Mouse (Mus musculus): ENCODE measurements around the gene Ifrd2. TPM values are rescaled to one million over a fixed set of nuclear protein-coding genes. Genes with fewer than 3 reads are reported as not detected.

Gene Ifrd2
- total and polyA plus RNA-seq, 2 experiments from 2014 or later = 6.5 to 8.4 TPM

DNA sequence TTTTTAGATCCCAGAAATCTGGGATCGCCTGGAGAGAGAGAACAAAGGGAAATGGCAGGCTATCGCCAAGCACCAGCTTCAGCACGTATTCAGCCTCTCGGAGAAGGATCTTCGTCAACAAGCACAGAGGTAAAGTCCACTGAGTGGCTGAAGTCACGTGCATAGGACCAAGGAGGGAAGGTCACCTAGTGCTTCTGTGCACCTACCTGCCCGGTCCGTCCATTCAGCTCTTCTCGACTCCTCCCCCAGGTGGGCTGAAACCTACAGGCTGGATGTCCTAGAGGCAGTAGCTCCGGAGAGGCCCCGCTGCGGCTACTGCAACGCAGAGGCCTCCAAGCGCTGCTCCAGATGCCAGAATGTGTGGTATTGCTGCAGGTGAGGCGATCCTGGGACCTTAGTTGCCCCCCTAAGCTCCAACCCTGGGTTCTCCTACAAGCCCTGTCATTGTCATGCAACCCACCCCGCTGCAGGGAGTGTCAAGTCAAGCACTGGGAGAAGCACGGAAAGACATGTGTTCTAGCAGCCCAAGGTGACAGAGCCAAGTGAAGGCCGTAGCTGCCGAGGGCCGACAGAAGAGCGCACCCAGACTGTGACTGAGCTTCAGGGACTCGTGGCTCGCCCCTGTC is 36.8 kb upstream of the Ifrd2 start:
- no peak overlapping the region for H3K9ac ChIP-seq (replicated peaks; ENCODE audit: low read length, poor library complexity, severe bottlenecking)

DNA sequence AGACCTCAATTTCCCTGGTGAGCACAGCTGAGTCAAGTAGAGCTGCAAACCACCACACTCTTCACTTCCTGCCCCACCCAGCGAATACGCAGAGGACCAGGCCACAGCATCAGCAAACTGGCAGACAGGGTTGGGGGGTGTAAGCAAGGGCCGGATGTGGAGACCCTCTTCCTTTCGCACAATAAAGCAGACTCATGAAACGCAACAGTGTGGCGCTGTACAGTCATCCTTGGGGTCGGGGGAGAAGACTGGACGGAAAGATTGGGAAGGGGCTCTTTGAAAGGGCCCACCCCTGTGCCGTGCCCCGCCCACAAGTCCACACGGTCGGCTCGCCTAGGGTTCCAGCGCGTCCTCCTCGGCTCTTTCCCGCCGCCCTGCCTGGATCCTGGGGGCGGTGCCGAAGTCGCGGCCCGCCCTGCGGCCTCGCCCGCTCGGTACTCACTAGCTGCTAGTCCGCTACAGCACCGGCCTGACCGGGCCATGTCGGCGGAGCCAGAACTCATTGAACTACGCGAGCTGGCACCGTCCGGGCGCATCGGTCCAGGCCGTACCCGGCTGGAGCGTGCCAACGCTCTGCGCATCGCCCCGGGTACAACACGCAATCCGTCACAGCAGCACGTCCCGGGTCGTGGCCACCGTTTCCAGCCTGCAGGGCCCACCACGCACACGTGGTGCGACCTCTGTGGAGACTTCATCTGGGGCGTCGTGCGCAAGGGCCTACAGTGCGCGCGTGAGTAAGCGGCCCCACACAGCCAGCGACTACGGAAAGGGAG is 36.1 kb upstream of the Ifrd2 start, which contains the start of gene Rassf1:
Rassf1 (plus strand) TSS at position 439 of the 773 bp plus-strand sequence.
- H3K27ac ChIP-seq (ENCODE audit: low read depth, low read length) = no peak within 1 kb of the TSS
- no peaks in the 10 kb centered on the region for H3K9me3 ChIP-seq (ENCODE audit: low read length)
- H3K4me2 ChIP-seq (ENCODE audit: low read depth, low read length, poor library complexity, severe bottlenecking) = peak within 1 kb of the TSS; percentile 56
- TF ChIP-seq CTCF (IDR thresholded peaks at IDR 0.05) = no peak
- no peak for ATAC-seq (ENCODE audit: low FRiP score)
- H3K27me3 ChIP-seq (ENCODE audit: insufficient read depth, low read length) = peaks cover 28% of the 10 kb centered on the region
- H3K9ac ChIP-seq (replicated peaks; ENCODE audit: low read length, poor library complexity, severe bottlenecking) = peak within 1 kb of the TSS; percentile 51
- no peak for DNase-seq (ENCODE audit: low spot score)
- H3K4me1 ChIP-seq (ENCODE audit: insufficient read depth, low read length) = peaks cover 11% of the 10 kb centered on the region; the same call in 1 of the 2 replicates
- no peaks in the 10 kb centered on the region for H3K36me3 ChIP-seq (ENCODE audit: insufficient read depth, low read length)
- H3K4me3 ChIP-seq (ENCODE audit: low read depth, low read length) = peak within 1 kb of the TSS; percentile 30
- WGBS = 4% methylated on average over 62 of the region's 63 CpGs

More for the DNA sequence above, 36.8 kb upstream of the Ifrd2 start:
- H3K4me3 ChIP-seq (ENCODE audit: low read depth, low read length) = no peak overlapping the region
- H3K4me2 ChIP-seq (ENCODE audit: low read depth, low read length, poor library complexity, severe bottlenecking) = peak overlapping the region; percentile 56
- H3K36me3 ChIP-seq (ENCODE audit: insufficient read depth, low read length) = no peaks in the 10 kb centered on the region
- H3K27me3 ChIP-seq (ENCODE audit: insufficient read depth, low read length) = peaks cover 28% of the 10 kb centered on the region
- 38% methylated on average over 23 of the region's 23 CpGs for WGBS
- no peak overlapping the region for H3K27ac ChIP-seq (ENCODE audit: low read depth, low read length)
- no peaks in the 10 kb centered on the region for H3K9me3 ChIP-seq (ENCODE audit: low read length)
- DNase-seq (ENCODE audit: low spot score) = no peak
- ATAC-seq (ENCODE audit: low FRiP score) = no peak
- H3K4me1 ChIP-seq (ENCODE audit: insufficient read depth, low read length) = peaks cover 11% of the 10 kb centered on the region; the same call in 1 of the 2 replicates
- TF ChIP-seq CTCF (IDR thresholded peaks at IDR 0.05) = no peak

GRCm38 (mm10) chr9:107551890-107552355 is 35.5 kb upstream of the Ifrd2 start:
- peaks cover 7% of the 10 kb centered on the region; the same call in 1 of the 2 replicates for H3K4me1 ChIP-seq (ENCODE audit: insufficient read depth, low read length)
- no peak overlapping the region for H3K27ac ChIP-seq (ENCODE audit: low read depth, low read length)
- peak overlapping the region; percentile 30 for H3K4me3 ChIP-seq (ENCODE audit: low read depth, low read length)
- ATAC-seq (ENCODE audit: low FRiP score) (no peak), DNase-seq (ENCODE audit: low spot score) (no peak)
- WGBS = 16% methylated on average over 8 of the region's 8 CpGs
- H3K27me3 ChIP-seq (ENCODE audit: insufficient read depth, low read length) = peaks cover 28% of the 10 kb centered on the region
- H3K4me2 ChIP-seq (ENCODE audit: low read depth, low read length, poor library complexity, severe bottlenecking) = peak overlapping the region; percentile 56; the same call in 1 of the 2 replicates
- H3K36me3 ChIP-seq (ENCODE audit: insufficient read depth, low read length) = no peaks in the 10 kb centered on the region
- no peak overlapping the region for H3K9ac ChIP-seq (replicated peaks; ENCODE audit: low read length, poor library complexity, severe bottlenecking)
- no peak for TF ChIP-seq CTCF (IDR thresholded peaks at IDR 0.05)
- H3K9me3 ChIP-seq (ENCODE audit: low read length) = no peaks in the 10 kb centered on the region

GRCm38 (mm10) chr9:107552690-107553393 is 34.6 kb upstream of the Ifrd2 start:
- Histone ChIP-seq H3K36me3 (ENCODE audit: insufficient read depth, low read length) (peaks cover 6% of the 10 kb centered on the region), H3K4me3 (ENCODE audit: low read depth, low read length) (no peak overlapping the region), H3K27ac (ENCODE audit: low read depth, low read length) (no peak overlapping the region), H3K9me3 (ENCODE audit: low read length) (no peaks in the 10 kb centered on the region), H3K9ac (replicated peaks; ENCODE audit: low read length, poor library complexity, severe bottlenecking) (no peak overlapping the region), H3K4me1 (ENCODE audit: insufficient read depth, low read length) (no peaks in the 10 kb centered on the region; the same call in 1 of the 2 replicates), H3K27me3 (ENCODE audit: insufficient read depth, low read length) (peaks cover 28% of the 10 kb centered on the region), H3K4me2 (ENCODE audit: low read depth, low read length, poor library complexity, severe bottlenecking) (no peak overlapping the region)
- 80% methylated on average over 5 of the region's 5 CpGs for WGBS
- TF ChIP-seq CTCF (IDR thresholded peaks at IDR 0.05) = no peak
- ATAC-seq (ENCODE audit: low FRiP score) (no peak), DNase-seq (ENCODE audit: low spot score) (no peak)

- peaks cover 15% of the 10 kb centered on the region for H3K36me3 ChIP-seq (ENCODE audit: insufficient read depth, low read length)
- H3K4me1 ChIP-seq (ENCODE audit: insufficient read depth, low read length) = no peaks in the 10 kb centered on the region; the same call in 1 of the 2 replicates
Measured at GRCm38 (mm10) chr9:107553541-107554318, 33.7 kb upstream of the Ifrd2 start.

More at GRCm38 (mm10) chr9:107553541-107554318, 33.7 kb upstream of the Ifrd2 start:
- Histone ChIP-seq H3K27ac (ENCODE audit: low read depth, low read length) (peak overlapping the region; percentile 78), H3K4me2 (ENCODE audit: low read depth, low read length, poor library complexity, severe bottlenecking) (peak overlapping the region; percentile 81), H3K27me3 (ENCODE audit: insufficient read depth, low read length) (peaks cover 28% of the 10 kb centered on the region), H3K9ac (replicated peaks; ENCODE audit: low read length, poor library complexity, severe bottlenecking) (peak overlapping the region; percentile 74), H3K9me3 (ENCODE audit: low read length) (no peaks in the 10 kb centered on the region), H3K4me3 (ENCODE audit: low read depth, low read length) (peak overlapping the region; percentile 74)
- no peak for TF ChIP-seq CTCF (IDR thresholded peaks at IDR 0.05)
- DNase-seq (ENCODE audit: low spot score) = no peak
- ATAC-seq (ENCODE audit: low FRiP score) = peak; percentile 70
- 8% methylated on average over 36 of the region's 37 CpGs for WGBS

Data from midbrain, postnatal 0 days (tissue).